Mouse (Mus musculus): ENCODE measurements around the gene Lrp4. TPM values are rescaled to one million over a fixed set of nuclear protein-coding genes. Genes with fewer than 3 reads are reported as not detected.

The Lrp4 gene
- polyA plus RNA-seq, 1 experiment from 2014 or later, result 5.4 TPM

DNA sequence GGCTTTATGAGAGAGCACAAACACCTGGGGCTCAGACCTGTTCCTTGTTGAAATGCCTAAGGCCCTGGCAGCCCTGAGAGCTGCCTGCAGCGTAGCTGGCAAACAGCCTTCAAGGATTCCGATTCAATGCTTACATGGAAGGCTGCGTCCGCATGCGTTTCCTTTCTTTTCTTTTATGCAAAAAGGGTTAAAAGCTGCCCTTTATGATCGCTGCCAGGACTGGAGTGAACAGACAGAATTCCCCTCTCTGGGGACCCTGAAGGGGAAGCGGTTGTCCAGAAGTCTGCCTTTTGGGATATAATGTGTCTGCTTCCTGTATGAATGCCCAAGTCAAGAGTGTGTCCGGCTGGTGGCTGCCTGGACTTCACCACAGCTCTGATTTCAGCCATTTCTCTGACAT, 10.3 kb downstream of the Lrp4 start:
- Histone ChIP-seq H3K9me3 (replicated peaks; ENCODE audit: control insufficient read depth, low read length) (no peaks in the 10 kb centered on the region), H3K27me3 (ENCODE audit: control insufficient read depth, insufficient read depth, low read length) (no peaks in the 10 kb centered on the region), H3K9ac (ENCODE audit: low read length) (no peak overlapping the region), H3K36me3 (ENCODE audit: control insufficient read depth, insufficient read depth, low read length) (no peaks in the 10 kb centered on the region), H3K4me3 (replicated peaks; ENCODE audit: low read length) (no peak overlapping the region), H3K4me1 (ENCODE audit: control insufficient read depth, insufficient read depth, low read length) (peaks cover 11% of the 10 kb centered on the region), H3K27ac (ENCODE audit: low read length) (peak overlapping the region; percentile 25; the same call in 1 of the 2 replicates), H3K4me2 (ENCODE audit: low read depth, low read length) (no peak overlapping the region)
- WGBS, result 58% methylated on average over 8 of the region's 8 CpGs
- no peak for ATAC-seq (ENCODE audit: insufficient read depth, low FRiP score)

DNA sequence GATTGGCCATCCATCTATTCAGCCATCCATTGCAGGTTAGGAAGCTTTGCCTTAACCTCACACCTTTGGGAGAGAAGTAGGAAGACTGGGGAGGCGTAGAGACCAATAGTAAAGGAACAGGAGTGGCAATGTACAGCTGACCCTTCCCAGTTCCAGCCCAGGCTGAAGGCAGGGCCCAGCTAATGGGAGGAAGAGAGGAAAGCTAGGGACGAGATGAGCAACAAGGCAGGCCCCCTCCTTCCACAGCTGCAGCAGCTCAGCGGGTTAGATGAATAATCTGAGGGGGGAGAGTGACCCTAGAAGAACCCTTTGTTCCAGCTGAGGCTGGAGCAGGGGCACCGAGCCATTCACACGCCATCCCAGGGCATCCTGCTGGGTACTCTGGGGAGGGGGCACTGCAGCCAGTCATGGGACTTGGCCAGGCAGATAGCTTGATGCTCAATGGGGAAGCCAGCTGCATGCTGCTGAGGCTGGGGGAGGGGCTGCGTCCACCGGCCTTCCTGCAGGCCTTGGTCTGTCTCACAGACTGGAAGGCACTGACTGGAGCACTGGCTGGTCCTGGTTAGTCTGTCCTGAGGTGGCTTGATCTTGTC, 12.8 kb downstream of the Lrp4 start:
- Histone ChIP-seq H3K36me3 (ENCODE audit: control insufficient read depth, insufficient read depth, low read length) (peaks cover 4% of the 10 kb centered on the region; the same call in 1 of the 2 replicates), H3K27me3 (ENCODE audit: control insufficient read depth, insufficient read depth, low read length) (no peaks in the 10 kb centered on the region), H3K4me2 (ENCODE audit: low read depth, low read length) (no peak overlapping the region), H3K4me3 (replicated peaks; ENCODE audit: low read length) (no peak overlapping the region), H3K4me1 (ENCODE audit: control insufficient read depth, insufficient read depth, low read length) (peaks cover 9% of the 10 kb centered on the region; the same call in 1 of the 2 replicates), H3K9ac (ENCODE audit: low read length) (no peak overlapping the region), H3K9me3 (replicated peaks; ENCODE audit: control insufficient read depth, low read length) (no peaks in the 10 kb centered on the region), H3K27ac (ENCODE audit: low read length) (no peak overlapping the region)
- 36% methylated on average over 7 of the region's 7 CpGs for WGBS
- peak; percentile 35; the same call in 1 of the 2 replicates for ATAC-seq (ENCODE audit: insufficient read depth, low FRiP score)

DNA sequence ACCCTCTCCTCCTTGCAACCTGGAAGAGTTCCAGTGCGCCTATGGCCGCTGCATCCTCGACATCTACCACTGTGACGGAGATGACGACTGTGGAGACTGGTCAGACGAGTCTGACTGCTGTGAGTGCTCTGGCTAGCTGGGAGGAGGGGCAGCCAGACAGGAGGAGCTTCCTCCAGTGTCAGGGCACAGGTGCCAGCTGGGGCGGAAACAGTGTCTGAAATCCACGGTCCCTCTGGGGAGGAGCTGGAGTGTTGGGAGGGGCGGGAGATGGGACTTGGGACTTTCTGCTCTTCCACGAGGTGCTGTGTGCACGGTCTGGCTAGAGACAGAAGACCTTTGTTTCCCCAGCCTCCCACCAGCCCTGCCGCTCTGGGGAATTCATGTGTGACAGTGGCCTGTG, 17.0 kb downstream of the Lrp4 start:
- Histone ChIP-seq H3K27me3 (ENCODE audit: control insufficient read depth, insufficient read depth, low read length) (no peaks in the 10 kb centered on the region), H3K9me3 (replicated peaks; ENCODE audit: control insufficient read depth, low read length) (no peaks in the 10 kb centered on the region), H3K4me1 (ENCODE audit: control insufficient read depth, insufficient read depth, low read length) (peaks cover 10% of the 10 kb centered on the region; the same call in 1 of the 2 replicates), H3K4me2 (ENCODE audit: low read depth, low read length) (no peak overlapping the region), H3K9ac (ENCODE audit: low read length) (no peak overlapping the region), H3K27ac (ENCODE audit: low read length) (peak overlapping the region; percentile 46; the same call in 1 of the 2 replicates), H3K4me3 (replicated peaks; ENCODE audit: low read length) (no peak overlapping the region), H3K36me3 (ENCODE audit: control insufficient read depth, insufficient read depth, low read length) (peaks cover 4% of the 10 kb centered on the region; the same call in 1 of the 2 replicates)
- whole genome bisulfite sequencing, result 44% methylated on average over 12 of the region's 12 CpGs
- ATAC-seq (ENCODE audit: insufficient read depth, low FRiP score), result peak; percentile 84

DNA sequence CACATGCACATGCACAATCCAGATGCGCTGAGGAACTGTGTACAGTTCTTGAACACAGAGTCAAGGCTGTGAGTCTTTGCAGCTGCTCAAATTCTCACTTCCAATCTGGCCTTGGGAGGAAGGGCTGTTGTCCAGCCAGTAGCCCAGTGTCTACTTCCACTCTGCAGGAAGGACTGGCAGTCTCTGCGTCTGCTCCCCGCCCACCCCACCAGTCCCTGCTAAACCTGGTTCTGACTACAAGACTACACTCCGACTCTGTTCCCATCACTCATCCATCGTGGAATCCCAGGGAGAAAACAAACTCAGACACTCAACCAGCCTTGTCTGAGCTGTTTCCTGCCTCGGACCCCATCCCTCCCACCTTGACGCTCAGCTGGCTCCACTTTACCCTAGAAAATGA, 18.5 kb downstream of the Lrp4 start:
- H3K27ac ChIP-seq (ENCODE audit: low read length), result no peak overlapping the region
- H3K9me3 ChIP-seq (replicated peaks; ENCODE audit: control insufficient read depth, low read length), result no peaks in the 10 kb centered on the region
- ATAC-seq (ENCODE audit: insufficient read depth, low FRiP score), result peak; percentile 5; the same call in 1 of the 2 replicates
- H3K4me2 ChIP-seq (ENCODE audit: low read depth, low read length), result no peak overlapping the region
- peaks cover 4% of the 10 kb centered on the region; the same call in 1 of the 2 replicates for H3K36me3 ChIP-seq (ENCODE audit: control insufficient read depth, insufficient read depth, low read length)
- no peak overlapping the region for H3K4me3 ChIP-seq (replicated peaks; ENCODE audit: low read length)
- 58% methylated on average over 7 of the region's 7 CpGs for WGBS
- no peaks in the 10 kb centered on the region for H3K27me3 ChIP-seq (ENCODE audit: control insufficient read depth, insufficient read depth, low read length)
- peaks cover 10% of the 10 kb centered on the region; the same call in 1 of the 2 replicates for H3K4me1 ChIP-seq (ENCODE audit: control insufficient read depth, insufficient read depth, low read length)
- H3K9ac ChIP-seq (ENCODE audit: low read length), result no peak overlapping the region

DNA sequence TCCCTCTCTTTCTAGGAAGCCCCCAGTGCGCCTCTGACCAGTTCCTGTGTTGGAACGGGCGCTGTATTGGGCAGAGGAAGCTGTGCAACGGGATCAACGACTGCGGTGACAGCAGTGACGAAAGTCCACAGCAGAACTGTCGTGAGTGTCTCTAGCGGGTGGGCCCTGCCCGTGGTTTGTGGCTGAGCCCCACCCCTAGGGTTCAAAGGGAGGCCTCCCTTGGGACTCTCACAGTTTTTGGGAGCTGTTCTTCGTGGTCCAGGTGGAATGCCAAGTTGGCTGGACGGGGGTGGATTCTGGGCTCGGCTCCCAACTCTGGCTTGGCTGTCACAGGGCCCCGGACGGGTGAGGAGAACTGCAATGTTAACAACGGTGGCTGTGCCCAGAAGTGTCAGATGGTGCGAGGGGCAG, 18.9 kb downstream of the Lrp4 start:
- H3K27ac ChIP-seq (ENCODE audit: low read length), result no peak overlapping the region
- no peaks in the 10 kb centered on the region for H3K27me3 ChIP-seq (ENCODE audit: control insufficient read depth, insufficient read depth, low read length)
- peaks cover 4% of the 10 kb centered on the region; the same call in 1 of the 2 replicates for H3K36me3 ChIP-seq (ENCODE audit: control insufficient read depth, insufficient read depth, low read length)
- 63% methylated on average over 17 of the region's 17 CpGs for WGBS
- no peak overlapping the region; the same call in 1 of the 2 replicates for H3K9ac ChIP-seq (ENCODE audit: low read length)
- no peak overlapping the region for H3K4me3 ChIP-seq (replicated peaks; ENCODE audit: low read length)
- no peak overlapping the region for H3K4me2 ChIP-seq (ENCODE audit: low read depth, low read length)
- peaks cover 10% of the 10 kb centered on the region; the same call in 1 of the 2 replicates for H3K4me1 ChIP-seq (ENCODE audit: control insufficient read depth, insufficient read depth, low read length)
- ATAC-seq (ENCODE audit: insufficient read depth, low FRiP score), result no peak
- no peaks in the 10 kb centered on the region for H3K9me3 ChIP-seq (replicated peaks; ENCODE audit: control insufficient read depth, low read length)

DNA sequence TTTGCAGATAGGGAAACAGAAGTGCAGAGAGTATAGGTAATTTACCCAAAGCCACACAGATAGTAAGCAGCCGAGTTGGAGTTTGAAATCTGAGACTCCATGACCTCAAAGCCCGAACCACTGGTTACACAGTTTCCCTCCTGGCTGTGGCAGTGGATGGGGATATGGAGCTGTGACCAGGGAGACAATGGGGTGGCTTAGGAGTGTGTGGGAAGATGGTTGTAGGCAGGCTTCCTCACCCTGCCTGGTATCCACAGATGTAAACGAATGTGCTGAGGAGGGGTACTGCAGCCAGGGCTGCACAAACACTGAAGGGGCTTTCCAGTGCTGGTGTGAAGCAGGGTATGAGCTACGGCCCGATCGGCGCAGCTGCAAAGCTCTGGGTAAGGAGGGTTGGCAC, 19.5 kb downstream of the Lrp4 start:
- Histone ChIP-seq H3K9me3 (replicated peaks; ENCODE audit: control insufficient read depth, low read length) (no peaks in the 10 kb centered on the region), H3K27ac (ENCODE audit: low read length) (no peak overlapping the region), H3K27me3 (ENCODE audit: control insufficient read depth, insufficient read depth, low read length) (no peaks in the 10 kb centered on the region), H3K9ac (ENCODE audit: low read length) (no peak overlapping the region), H3K4me2 (ENCODE audit: low read depth, low read length) (no peak overlapping the region), H3K4me3 (replicated peaks; ENCODE audit: low read length) (no peak overlapping the region), H3K36me3 (ENCODE audit: control insufficient read depth, insufficient read depth, low read length) (peaks cover 4% of the 10 kb centered on the region; the same call in 1 of the 2 replicates), H3K4me1 (ENCODE audit: control insufficient read depth, insufficient read depth, low read length) (peaks cover 10% of the 10 kb centered on the region; the same call in 1 of the 2 replicates)
- WGBS, result 75% methylated on average over 7 of the region's 7 CpGs
- no peak for ATAC-seq (ENCODE audit: insufficient read depth, low FRiP score)

DNA sequence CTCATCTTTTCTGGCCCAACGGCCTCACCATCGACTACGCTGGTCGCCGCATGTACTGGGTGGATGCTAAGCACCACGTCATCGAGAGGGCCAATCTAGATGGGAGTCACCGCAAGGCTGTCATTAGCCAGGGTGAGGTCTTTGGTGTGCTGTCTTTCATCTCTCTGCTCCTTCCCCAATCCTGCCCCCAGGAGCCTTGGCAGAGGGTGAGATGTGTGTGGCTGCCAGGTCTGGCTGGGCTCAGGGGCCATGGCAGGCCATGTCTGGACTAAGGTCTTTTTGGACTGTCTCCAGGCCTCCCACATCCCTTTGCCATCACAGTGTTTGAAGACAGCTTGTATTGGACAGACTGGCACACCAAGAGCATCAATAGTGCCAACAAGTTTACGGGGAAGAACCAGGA, 23.1 kb downstream of the Lrp4 start:
- 0 out of 2 replicates have a peak, but pooled peaks cover 6% of the 10 kb centered on the region for H3K4me1 ChIP-seq (ENCODE audit: control insufficient read depth, insufficient read depth, low read length)
- no peak overlapping the region for H3K4me2 ChIP-seq (ENCODE audit: low read depth, low read length)
- no peak overlapping the region for H3K4me3 ChIP-seq (replicated peaks; ENCODE audit: low read length)
- H3K27me3 ChIP-seq (ENCODE audit: control insufficient read depth, insufficient read depth, low read length), result no peaks in the 10 kb centered on the region
- ATAC-seq (ENCODE audit: insufficient read depth, low FRiP score), result no peak
- 94% methylated on average over 9 of the region's 9 CpGs for WGBS
- H3K9ac ChIP-seq (ENCODE audit: low read length), result no peak overlapping the region
- H3K9me3 ChIP-seq (replicated peaks; ENCODE audit: control insufficient read depth, low read length), result no peaks in the 10 kb centered on the region
- H3K27ac ChIP-seq (ENCODE audit: low read length), result no peak overlapping the region
- no peaks in the 10 kb centered on the region for H3K36me3 ChIP-seq (ENCODE audit: control insufficient read depth, insufficient read depth, low read length)

DNA sequence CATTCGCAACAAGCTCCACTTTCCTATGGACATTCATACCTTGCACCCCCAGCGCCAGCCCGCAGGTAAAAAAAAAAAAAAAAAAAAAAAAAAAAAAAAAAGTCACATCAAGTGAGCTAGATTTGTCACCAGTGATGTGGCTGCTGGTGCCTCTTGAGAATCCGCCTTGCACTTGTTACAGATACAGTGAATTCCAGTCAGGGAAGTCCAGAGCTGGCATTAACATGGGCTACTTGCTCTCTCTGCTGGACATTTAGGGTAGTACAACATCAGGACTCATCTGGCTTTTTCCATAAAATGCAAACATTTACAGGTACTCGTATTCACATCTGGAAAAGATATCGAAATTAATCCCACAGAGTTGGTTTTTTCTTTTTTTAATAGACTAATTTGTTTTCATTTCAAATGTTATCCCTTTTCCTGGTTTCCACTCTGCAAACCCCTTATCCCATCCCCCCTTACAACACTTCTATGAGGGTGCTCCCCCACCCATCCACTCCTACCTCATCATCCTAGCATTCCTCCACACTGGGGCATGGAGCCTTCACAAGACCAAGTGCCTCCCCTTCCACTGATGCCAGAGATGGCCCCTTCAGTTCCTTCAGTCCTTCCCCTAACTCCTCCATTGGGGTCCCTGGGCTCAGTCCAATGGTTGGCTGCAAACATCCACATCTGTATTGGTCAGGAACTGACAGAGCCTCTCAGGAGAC, 23.6 kb downstream of the Lrp4 start:
- 0 out of 2 replicates have a peak, but pooled peaks cover 4% of the 10 kb centered on the region for H3K4me1 ChIP-seq (ENCODE audit: control insufficient read depth, insufficient read depth, low read length)
- no peak overlapping the region for H3K4me2 ChIP-seq (ENCODE audit: low read depth, low read length)
- H3K9ac ChIP-seq (ENCODE audit: low read length), result no peak overlapping the region
- no peak overlapping the region for H3K4me3 ChIP-seq (replicated peaks; ENCODE audit: low read length)
- WGBS, result 54% methylated on average over 6 of the region's 6 CpGs
- H3K9me3 ChIP-seq (replicated peaks; ENCODE audit: control insufficient read depth, low read length), result no peaks in the 10 kb centered on the region
- H3K27me3 ChIP-seq (ENCODE audit: control insufficient read depth, insufficient read depth, low read length), result no peaks in the 10 kb centered on the region
- ATAC-seq (ENCODE audit: insufficient read depth, low FRiP score), result peak; percentile 63; the same call in 1 of the 2 replicates
- H3K36me3 ChIP-seq (ENCODE audit: control insufficient read depth, insufficient read depth, low read length), result peaks cover 4% of the 10 kb centered on the region; the same call in 1 of the 2 replicates
- H3K27ac ChIP-seq (ENCODE audit: low read length), result no peak overlapping the region

DNA sequence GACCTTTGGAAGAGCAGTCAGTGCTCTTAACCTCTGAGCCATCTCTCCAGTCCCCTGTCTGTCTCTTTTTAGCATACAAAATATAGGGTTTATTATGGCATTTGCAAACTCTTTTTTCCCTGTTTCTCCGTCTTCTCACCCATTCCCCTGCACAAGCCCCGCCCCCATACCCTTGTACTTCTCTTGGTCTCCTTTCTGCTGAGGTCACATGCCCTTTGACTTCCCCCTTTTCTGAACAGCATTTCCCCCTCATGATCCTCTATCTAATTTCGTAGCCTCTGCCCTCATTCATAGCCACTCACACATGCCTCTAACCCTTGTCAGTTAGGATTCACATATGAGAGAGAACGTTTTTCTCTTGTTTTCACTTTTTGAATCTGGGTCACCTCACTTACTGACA, 27.4 kb downstream of the Lrp4 start:
- ATAC-seq (ENCODE audit: insufficient read depth, low FRiP score), result no peak
- Histone ChIP-seq H3K4me2 (ENCODE audit: low read depth, low read length) (no peak overlapping the region), H3K9me3 (replicated peaks; ENCODE audit: control insufficient read depth, low read length) (no peaks in the 10 kb centered on the region), H3K27ac (ENCODE audit: low read length) (no peak overlapping the region), H3K9ac (ENCODE audit: low read length) (no peak overlapping the region), H3K27me3 (ENCODE audit: control insufficient read depth, insufficient read depth, low read length) (no peaks in the 10 kb centered on the region), H3K4me1 (ENCODE audit: control insufficient read depth, insufficient read depth, low read length) (no peaks in the 10 kb centered on the region), H3K4me3 (replicated peaks; ENCODE audit: low read length) (no peak overlapping the region), H3K36me3 (ENCODE audit: control insufficient read depth, insufficient read depth, low read length) (peaks cover 7% of the 10 kb centered on the region)
- 79% methylated on average over 4 of the region's 4 CpGs for WGBS

Data from stomach, embryonic 16.5 days (tissue).